11 mouse cellular contexts compared by ENCODE assay signal in genomic region chr12:44437046-44437827, GRCm38 (mm10).
DNase-seq lines count a peak whose midpoint lies in the region; ATAC-seq lines count a peak whose summit lies in the region.
"Had no signal": no experiment of that assay in that cellular context is flagged by ENCODE, and none has a peak within 500 bp of the region (broad histone marks: within the 10 kb centered on the region; RNA-seq: fewer than 3 reads in every experiment).

No protein-coding gene starts in this region.

- no peaks in the 10 kb centered on the region for H3K36me3 ChIP-seq in hindbrain, embryonic 12.5 days
- no peaks in the 10 kb centered on the region for H3K36me3 ChIP-seq in neural tube, embryonic 11.5 days (ENCODE audit: control insufficient read depth, insufficient read depth, low read length)
- H3K36me3 ChIP-seq: kidney, embryonic 15.5 days; limb, embryonic 13.5 days had no signal

- peak; percentile 55 for ATAC-seq in frontal cortex, adult (ENCODE audit: low TSS enrichment)
- ATAC-seq in hindbrain, embryonic 12.5 days (ENCODE audit: low FRiP score), result peak; percentile 85
- ATAC-seq in neural tube, embryonic 11.5 days (ENCODE audit: insufficient read depth, low FRiP score, low TSS enrichment), result peak; percentile 92

- H3K4me2 ChIP-seq in hindbrain, embryonic 12.5 days (replicated peaks), result peak overlapping the region; percentile 13; the same call in 1 of the 2 replicates
- peak overlapping the region; percentile 27 for H3K4me2 ChIP-seq in neural tube, embryonic 11.5 days (ENCODE audit: low read depth)
- H3K4me2 ChIP-seq: kidney, embryonic 15.5 days; limb, embryonic 13.5 days had no signal

- no peak overlapping the region for H3K9ac ChIP-seq in hindbrain, embryonic 12.5 days
- H3K9ac ChIP-seq in neural tube, embryonic 11.5 days (ENCODE audit: low read length), result no peak overlapping the region
- H3K9ac ChIP-seq: kidney, embryonic 15.5 days; limb, embryonic 13.5 days had no signal

- H3K9me3 ChIP-seq in hindbrain, embryonic 12.5 days (replicated peaks), result no peaks in the 10 kb centered on the region
- H3K9me3 ChIP-seq in neural tube, embryonic 11.5 days (ENCODE audit: control insufficient read depth, low read length), result no peaks in the 10 kb centered on the region
- H3K9me3 ChIP-seq: kidney, embryonic 15.5 days; limb, embryonic 13.5 days had no signal

- H3K4me3 ChIP-seq in hindbrain, embryonic 12.5 days, result no peak overlapping the region
- H3K4me3 ChIP-seq in neural tube, embryonic 11.5 days (ENCODE audit: low read depth, low read length), result no peak overlapping the region
- H3K4me3 ChIP-seq: kidney, embryonic 15.5 days; limb, embryonic 13.5 days had no signal

- H3K27ac ChIP-seq in hindbrain, embryonic 12.5 days, result peak overlapping the region; percentile 31; the same call in 1 of the 2 replicates
- no peak overlapping the region for H3K27ac ChIP-seq in neural tube, embryonic 11.5 days (ENCODE audit: low read depth, low read length)
- H3K27ac ChIP-seq: kidney, embryonic 15.5 days; limb, embryonic 13.5 days; stomach, postnatal 0 days had no signal

- H3K27me3 ChIP-seq in hindbrain, embryonic 12.5 days, result no peaks in the 10 kb centered on the region
- H3K27me3 ChIP-seq in neural tube, embryonic 11.5 days (ENCODE audit: control insufficient read depth, insufficient read depth, low read length), result no peaks in the 10 kb centered on the region
- H3K27me3 ChIP-seq: kidney, embryonic 15.5 days; limb, embryonic 13.5 days had no signal

- DNase-seq in frontal cortex, postnatal 25 days (ENCODE audit: low spot score in 2 of 2), result no peak
- DNase-seq in embryo, embryonic 10.5 days (ENCODE audit: low spot score), result peak; percentile 68
- peak; percentile 61 for DNase-seq in neural tube, embryonic 11.5 days (ENCODE audit: low spot score)
- no peak for DNase-seq in natural killer cell, adult 2 months (ENCODE audit: low spot score in 2 of 2)
- no peak for DNase-seq in layer of hippocampus, postnatal 25 days (ENCODE audit: extremely low spot score in 1 of 2, low spot score in 1 of 2)
- no peak for DNase-seq in spleen, postnatal 14 days (ENCODE audit: low spot score in 2 of 2)

- 28% methylated on average over 13 of the region's 13 CpGs for WGBS in hindbrain, embryonic 12.5 days
- WGBS in neural tube, embryonic 11.5 days, result 29% methylated on average over 13 of the region's 13 CpGs

- peaks cover 32% of the 10 kb centered on the region for H3K4me1 ChIP-seq in hindbrain, embryonic 12.5 days
- peaks cover 18% of the 10 kb centered on the region for H3K4me1 ChIP-seq in neural tube, embryonic 11.5 days (ENCODE audit: control insufficient read depth, insufficient read depth, low read length)

Comparison
In these comparisons a context has a peak if more than half of its experiments do, and no peak if none do; other contexts are left out.
1. DNase-seq: peak in embryo, embryonic 10.5 days (single experiment) and neural tube, embryonic 11.5 days (single experiment); none in frontal cortex, postnatal 25 days (0 of 2), natural killer cell, adult 2 months (0 of 2), layer of hippocampus, postnatal 25 days (0 of 2) and spleen, postnatal 14 days (0 of 2).
2. Peak in every context shown above with its lines, with median percentiles within 50 percentile points of each other: ATAC-seq.